Mouse (Mus musculus) heart, adult 11 months (tissue): ENCODE data around the gene Arrb1.
A peak's percentile ranks its signal among the peaks of the same experiment; 100 is the strongest.
"Not testable (repeated sequence)": the region's sequence is repeated elsewhere in the genome, so short reads cannot be mapped to it uniquely, and the experiment has no call there.

Experiments used
- DNase-seq: peaks from one replicate; pipeline ENCODE4 v3.0.0; 2022

Gene Arrb1

DNA sequence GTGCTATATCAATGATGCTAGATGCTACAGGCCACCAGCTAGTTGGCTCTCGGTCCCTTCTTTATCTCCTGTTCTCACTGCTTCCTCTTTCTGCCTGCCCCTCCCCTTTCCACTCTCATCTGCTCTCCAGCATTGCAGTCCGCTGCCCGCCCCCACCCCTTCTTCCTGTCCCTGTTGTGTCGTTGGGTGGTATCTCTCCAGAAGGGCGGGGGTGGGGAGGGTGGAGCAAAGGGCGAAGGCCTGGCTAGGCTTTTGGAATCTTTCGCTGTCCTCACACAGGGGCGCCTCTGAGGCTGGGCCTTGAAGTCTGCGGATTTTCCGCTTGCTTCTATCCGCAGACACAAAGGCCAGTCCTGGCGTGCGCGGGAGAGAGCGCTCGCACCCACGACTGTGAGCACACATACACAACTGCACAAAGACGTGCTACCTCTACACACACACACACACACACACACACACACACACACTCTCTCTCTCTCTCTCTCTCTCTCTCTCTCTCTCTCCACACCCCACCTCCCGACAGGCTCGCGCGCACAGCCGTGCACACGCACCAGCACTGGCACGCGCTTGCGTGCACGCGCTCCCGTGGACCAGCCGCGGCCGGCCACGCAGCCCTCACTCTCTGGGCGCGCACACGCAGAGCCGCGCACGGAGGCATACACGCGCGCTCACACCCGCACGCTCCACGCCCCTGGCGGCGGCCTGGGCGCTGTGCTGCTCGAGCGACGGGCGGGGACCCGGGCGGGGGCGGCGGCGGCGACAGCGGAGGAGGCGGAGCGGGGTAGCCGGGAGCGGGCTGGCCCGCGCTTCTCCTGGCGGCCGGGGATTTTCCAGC lies at the start of gene Arrb1:
TSS of gene Arrb1 (plus strand) at position 566 of the 835 bp plus-strand sequence.
- peak; percentile 99 for DNase-seq

- no peak for DNase-seq
These were observed 45.6 kb upstream of the Arrb1 start for GRCm38 (mm10) chr7:99489708-99490107.

DNA sequence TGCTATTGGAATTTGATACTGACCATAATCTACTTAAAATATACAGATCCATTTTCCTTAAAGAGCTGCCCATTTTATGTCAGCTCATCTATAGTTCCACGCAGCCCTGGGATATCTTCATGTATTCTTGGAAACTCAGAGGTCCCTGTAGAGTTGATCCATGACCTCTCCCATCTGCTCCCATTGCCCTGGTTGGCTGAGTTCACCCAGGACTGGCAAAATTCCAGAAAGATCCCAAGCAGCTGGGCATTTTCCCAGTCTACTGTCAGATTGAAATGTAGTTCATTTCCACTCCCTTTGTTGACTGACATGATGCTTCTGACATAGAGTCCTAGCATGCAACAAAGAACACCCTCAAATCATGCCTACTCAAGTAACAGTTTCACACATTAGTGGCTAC lies 36.1 kb upstream of the Arrb1 start:
- DNase-seq, result no peak

- DNase-seq, result peak; percentile 97
These were observed 35.1 kb upstream of the Arrb1 start for GRCm38 (mm10) chr7:99500201-99500600.

- DNase-seq, result peak; percentile 86
These were observed 34.6 kb upstream of the Arrb1 start for GRCm38 (mm10) chr7:99500655-99501054.

DNA sequence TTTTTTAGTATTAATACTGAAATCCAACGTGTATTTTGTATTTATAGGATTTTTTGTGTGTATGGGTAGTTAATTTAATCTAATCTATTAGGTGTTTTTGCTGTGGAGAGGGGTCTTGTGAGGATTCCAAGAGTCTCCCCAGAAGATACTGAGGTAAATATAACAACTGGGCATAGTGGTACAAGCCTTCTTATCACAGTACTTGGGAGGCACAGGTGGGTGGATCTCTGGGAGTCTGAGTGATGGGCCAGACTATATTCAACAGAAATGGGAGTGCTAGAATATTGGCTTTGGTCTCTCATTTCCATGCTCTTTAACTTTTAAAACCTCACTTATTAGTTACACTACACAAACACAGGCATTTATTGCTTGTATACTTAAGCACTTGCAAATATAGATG lies 34.1 kb upstream of the Arrb1 start:
- no peak for DNase-seq

- no peak for DNase-seq
These were observed 30.7 kb upstream of the Arrb1 start for GRCm38 (mm10) chr7:99504556-99504955.

- not testable (repeated sequence) for DNase-seq
These were observed 27.1 kb upstream of the Arrb1 start for GRCm38 (mm10) chr7:99508187-99508586.

DNA sequence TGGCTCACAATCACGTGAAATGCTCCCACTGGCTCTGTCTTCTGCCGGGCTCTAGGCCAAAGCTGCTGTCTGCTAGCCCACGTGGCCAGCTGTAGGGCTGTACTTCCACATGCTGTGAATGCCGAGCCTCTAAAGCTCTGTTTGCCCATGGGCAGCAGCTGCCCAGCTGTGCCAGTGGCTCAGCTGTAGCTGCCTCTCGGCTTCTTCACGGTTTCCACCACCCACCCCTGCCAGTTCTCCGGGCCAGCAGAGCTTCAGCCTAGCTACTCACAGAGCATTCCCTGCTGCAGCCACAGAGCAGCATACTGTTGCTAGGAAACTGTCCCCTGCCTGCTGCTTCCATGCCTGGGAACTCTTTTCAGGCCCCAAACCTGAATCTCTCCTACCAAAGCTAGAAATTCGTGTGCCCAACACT lies 25.2 kb upstream of the Arrb1 start:
- peak; percentile 97 for DNase-seq

DNA sequence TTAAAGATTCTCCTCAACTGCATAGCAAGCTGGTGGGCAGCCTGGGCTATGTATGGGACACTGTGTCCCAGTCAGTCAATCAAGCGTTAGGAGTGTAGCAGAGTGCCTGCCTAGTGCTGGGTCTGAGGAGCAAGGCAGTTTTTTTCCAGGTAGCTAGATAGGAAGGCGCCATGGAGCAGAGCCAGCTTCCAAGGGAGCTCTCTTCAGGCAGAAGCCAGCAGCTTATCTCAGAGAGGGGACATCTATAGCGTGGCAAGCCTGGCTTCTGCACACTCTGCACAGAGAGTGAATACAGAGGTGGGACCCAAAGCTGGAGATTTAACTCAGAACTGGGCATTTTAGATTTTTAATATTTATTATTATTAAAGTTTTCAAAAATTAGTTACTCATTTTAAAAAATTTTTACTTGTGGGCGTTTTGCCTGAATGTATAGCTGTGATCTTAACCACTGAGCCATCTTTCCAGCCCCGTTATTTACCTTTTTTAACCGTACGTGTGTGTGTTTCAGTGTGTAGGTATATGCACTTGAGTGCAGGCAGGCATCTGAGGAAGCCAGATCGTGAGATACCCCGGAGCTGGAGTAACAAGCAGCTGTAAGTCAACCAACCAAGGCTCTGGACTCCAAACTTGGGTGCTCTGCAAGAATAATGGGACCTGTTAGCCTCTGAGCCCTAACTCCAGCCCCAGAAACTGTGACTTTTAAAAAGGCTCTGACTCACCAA lies 19.0 kb upstream of the Arrb1 start:
- no peak for DNase-seq

- DNase-seq, result no peak
These were observed 18.5 kb upstream of the Arrb1 start for GRCm38 (mm10) chr7:99516814-99517157.

DNA sequence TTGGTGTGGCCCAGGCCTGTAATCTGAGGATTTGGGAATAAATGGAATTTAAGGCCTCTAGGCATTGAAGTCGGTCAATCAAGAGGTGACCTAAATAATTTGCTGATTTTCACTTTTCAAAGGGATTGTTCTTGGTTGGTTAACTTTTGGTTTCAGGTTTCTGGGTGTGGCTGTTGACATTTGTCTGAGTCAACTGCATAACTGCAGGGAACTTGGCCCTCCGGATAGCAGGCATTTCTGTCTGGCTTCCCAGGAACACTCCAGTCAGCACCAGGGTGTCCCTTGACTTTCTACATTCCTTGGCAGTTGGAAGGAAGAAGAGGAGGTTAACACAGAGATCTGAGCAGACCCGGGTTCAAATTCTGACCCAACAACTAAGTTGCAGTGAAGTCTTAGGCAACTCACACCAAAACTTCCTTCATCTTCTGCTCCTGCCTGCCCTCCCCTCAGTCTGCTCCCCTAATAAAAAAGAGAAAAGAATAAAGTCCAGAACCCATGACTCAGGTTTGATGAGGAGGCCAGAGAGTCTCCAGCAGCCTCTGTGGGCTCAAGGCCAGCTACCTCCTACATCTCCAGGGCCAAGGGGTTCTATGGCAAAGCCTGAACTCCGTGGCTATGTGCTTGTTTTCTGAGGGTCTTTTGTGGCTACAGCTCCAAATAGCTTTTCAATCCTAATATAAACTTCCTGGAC lies 16.2 kb upstream of the Arrb1 start:
- no peak for DNase-seq

DNA sequence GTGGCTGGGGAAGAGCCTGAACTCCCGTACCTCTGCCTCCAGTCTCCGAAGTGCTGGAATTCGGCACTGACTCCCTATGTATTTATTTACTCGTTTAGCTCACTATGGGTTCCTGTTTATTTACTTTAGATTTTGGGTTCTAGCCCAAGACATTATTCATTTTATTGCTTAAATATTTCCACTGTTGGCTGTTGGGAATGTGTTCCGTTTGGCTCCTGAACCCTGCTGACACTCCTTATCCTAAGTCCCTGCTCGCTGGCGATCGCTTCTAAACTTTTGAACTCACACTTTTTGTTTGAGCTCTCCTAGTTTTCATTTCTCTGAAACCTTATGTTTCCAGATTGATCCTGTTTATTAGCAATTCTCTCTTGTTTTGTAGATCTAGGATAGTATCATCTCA lies 12.1 kb upstream of the Arrb1 start:
- DNase-seq, result no peak

DNA sequence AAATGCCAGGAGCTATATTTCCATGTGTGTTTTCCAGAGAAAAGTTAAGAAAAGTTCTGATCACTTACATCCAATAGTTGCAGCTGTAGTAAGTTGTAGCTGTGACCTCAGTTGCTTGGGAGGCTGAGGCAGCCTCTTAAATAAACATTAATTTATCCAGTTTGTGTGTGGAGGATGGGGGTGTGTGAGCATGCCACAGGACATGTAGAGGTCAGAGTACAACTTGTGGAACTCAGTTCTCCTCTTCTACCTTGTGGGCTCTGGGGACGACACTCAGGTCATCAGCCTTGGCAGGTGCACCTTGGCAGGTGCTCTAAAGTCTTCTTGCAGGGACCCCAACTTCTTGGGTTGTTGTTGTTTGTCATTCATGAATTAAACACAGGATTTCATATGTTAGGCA lies 11.4 kb upstream of the Arrb1 start:
- DNase-seq, result no peak

DNA sequence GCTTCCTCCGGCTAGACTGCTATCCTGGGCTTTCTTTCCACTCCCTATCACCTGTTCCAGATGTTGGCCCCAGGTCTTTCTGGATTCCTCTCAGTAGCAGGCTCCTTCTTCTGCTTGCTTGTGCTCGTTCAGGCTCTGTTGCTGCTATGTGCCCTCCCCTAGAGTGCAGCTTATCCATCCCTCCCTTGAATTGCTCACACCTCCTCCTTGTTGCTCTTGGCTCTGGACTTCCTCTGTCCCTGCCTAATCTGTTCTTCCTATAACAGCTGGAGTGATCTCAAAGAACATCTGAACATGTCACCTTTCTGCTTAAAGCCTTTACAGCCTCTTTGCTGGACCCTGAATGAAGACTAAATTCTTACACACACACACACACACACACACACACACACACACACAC lies 6.7 kb upstream of the Arrb1 start:
- DNase-seq, result peak; percentile 91

DNA sequence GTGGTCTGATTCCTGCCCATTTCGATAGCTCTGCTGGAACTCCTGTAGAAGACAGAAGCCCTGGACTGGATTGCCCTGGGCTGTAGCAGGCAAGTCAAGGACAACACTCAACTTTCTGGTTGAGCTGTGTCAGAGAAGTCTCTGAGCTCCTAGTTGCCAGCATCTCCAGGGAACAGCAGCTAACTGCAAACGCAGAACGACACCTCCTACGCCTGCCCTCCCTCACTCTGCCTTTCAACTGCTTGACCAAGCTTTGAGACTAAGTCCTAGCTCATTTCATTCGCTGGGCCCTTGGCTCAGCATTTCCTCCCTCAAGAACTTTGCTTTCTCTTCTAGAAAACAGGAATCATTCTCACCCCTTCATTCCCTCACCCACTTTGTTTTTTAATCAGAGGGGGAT lies 5.9 kb upstream of the Arrb1 start:
- DNase-seq, result no peak

GRCm38 (mm10) chr7:99531408-99531970 lies 3.8 kb upstream of the Arrb1 start:
- DNase-seq, result peak; percentile 91

DNA sequence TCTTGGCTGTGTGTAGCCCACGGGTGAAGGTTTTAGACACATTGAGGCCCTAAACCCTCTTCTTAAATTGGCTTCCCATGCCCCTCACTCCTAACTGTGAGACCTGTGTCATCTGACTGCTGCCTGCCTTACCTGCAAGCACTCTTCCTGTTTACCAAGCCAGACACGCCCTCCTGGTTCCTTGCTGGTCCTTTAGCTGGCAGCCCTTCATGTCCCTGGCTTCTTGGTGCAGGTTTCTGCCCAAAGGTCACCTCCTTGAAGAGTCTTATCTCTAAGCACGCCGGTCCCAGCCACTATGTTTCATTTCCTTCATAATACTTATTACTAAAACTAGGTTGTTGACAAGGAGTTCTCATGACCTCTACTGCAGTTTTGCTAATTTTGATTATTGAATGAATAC lies 2.7 kb upstream of the Arrb1 start:
- no peak for DNase-seq

DNA sequence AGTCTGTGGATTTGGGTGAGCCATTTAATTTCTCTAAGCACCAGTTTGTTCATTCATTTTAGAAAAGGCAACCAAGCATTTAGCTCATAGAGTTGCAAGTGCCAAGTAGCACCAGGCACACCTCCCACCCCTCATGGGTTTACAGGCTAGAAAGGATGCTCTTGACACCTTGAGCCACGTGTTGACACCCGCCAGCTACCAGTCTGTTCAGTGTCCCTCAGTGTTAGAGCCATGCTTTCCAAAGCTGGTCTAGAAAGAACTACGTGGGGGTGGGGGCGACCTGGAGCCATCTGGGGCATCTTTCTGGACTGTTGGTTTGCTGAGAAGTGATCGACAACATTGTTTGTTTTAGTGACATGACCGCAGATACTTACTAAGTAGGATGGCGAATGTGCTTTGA lies 1.7 kb upstream of the Arrb1 start:
- DNase-seq, result peak; percentile 92

DNA sequence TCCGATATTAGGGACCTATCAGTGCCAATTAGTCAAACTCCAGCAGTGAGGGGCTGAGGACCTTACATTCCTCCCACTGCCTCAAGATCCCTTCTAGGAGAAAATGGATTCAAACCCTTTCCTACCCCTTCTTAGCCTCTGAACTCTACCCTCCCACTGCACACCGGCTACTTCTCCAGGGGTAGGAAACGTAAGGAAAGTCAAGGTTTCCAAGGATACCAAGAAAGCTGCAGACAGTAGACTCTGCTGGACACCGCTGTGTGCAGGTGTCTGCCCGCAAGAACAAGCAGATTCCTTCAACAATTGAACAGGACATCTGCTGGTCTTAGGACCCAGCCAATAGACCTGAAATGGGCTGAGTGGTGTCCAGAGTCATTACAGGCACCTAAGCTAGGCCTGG lies 765 bp upstream of the Arrb1 start:
- DNase-seq, result no peak

DNA sequence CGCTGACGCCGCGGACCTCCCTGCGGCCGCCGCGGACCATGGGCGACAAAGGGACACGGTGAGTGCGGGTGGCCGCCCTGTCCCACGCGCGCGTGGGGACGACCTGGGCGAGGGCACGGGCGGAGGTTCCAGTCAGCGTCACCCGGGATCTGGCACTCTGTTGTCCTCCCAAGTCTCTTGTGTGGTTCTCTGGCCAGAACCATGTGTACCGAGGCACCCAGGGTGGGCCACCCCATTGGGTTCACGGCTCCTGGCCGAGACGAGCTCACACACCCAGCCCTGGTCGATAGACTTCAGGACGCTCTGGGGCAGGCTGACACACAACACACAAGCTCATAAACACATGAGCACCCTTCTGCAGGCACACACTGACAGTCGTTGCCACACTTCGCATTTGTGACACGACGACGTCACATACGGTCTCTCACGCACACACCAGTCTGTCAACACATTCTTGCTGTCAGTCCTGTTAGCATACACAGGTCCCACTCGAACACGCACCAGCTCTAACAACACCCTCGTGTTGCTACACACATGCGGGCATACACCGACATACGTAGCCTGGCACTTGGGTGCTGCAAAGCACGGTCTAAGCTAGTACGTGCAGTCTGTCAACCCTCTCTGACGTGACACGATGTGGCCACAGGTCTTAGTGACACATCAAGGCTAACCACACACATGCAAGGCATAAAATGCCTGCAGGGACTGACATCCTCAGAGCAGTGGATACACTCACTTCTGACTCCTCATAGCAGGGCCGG lies 655 bp downstream of the Arrb1 start:
- DNase-seq, result peak; percentile 95

DNA sequence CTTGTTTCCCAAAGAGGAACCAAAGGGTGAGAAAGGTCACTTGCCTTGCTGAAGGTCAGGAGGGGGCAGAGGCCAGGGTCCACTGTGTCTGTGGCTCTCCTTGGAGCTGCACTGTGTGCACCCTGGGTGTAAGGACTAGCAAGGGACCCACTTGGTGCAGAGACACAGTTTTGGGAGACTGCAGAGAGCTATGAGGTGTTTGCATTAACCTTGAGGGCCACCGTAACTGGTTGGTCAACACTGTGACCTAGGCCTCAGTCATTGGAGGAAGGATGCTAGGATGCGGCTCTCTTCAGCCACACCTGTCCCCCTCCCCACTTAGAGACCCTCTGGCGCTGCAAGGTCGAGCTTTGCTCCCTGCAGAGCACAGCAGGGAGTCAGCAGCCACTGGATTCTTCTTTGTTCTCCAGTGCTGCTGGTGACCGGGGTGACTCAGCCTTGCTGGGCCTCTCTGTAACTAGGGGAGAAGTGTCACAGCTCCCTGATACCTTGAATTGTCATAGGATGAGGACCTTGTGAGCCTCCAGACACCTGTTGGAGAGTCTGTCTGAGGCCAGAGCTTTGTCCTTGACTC lies 2.0 kb downstream of the Arrb1 start:
- peak; percentile 91 for DNase-seq
